Mouse (Mus musculus): ENCODE measurements around the gene Spata45.

DNA sequence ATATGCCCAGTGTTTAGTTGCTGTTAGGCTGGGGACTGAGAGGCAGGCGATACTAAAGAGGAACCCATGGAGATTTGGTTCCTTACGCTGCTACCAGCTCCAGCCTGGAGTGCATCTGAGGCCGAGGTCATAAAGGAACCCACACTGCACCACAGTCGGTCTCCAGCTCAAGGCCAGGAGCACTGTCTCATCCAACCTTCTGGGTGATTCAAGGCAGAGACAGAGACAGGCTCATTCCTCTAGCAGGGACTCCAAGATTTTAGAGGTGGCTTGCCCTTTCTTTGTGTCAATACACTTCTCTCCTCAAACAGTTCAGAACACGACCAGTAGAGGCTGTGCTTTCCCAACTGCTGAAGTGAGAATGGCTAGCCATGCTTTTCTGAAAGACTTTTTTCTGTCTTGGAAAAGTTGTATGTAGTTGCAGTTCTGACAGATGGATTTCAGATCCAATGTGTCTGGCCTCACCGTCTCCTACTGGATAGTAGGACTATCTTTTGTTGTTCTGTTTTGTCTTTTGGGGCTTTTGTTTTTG, 40.0 kb upstream of the Spata45 start:
- TF ChIP-seq CTCF (IDR thresholded peaks at IDR 0.05; ENCODE audit: borderline replicate concordance, insufficient read depth, low read depth, low read length) (no peak), POLR2A (IDR thresholded peaks at IDR 0.05; ENCODE audit: borderline replicate concordance, insufficient read depth, low read length) (no peak)
